Mouse (Mus musculus) inflammation-experienced regulatory T-cells, adult 16 weeks (primary cell): ENCODE results near the gene Shd. TPM values are rescaled to one million over a fixed set of nuclear protein-coding genes. Genes with fewer than 3 reads are reported as not detected.

Source experiments
- polyA plus RNA-seq: library from polyadenylated mRNA; unstranded; fragments of 100-300 nt; shearing (Covaris generic); gene quantifications from one replicate; pipeline ENCODE4 v1.2.1, GENCODE M21; 2017

Shd gene
- polyA plus RNA-seq: not detected

DNA sequence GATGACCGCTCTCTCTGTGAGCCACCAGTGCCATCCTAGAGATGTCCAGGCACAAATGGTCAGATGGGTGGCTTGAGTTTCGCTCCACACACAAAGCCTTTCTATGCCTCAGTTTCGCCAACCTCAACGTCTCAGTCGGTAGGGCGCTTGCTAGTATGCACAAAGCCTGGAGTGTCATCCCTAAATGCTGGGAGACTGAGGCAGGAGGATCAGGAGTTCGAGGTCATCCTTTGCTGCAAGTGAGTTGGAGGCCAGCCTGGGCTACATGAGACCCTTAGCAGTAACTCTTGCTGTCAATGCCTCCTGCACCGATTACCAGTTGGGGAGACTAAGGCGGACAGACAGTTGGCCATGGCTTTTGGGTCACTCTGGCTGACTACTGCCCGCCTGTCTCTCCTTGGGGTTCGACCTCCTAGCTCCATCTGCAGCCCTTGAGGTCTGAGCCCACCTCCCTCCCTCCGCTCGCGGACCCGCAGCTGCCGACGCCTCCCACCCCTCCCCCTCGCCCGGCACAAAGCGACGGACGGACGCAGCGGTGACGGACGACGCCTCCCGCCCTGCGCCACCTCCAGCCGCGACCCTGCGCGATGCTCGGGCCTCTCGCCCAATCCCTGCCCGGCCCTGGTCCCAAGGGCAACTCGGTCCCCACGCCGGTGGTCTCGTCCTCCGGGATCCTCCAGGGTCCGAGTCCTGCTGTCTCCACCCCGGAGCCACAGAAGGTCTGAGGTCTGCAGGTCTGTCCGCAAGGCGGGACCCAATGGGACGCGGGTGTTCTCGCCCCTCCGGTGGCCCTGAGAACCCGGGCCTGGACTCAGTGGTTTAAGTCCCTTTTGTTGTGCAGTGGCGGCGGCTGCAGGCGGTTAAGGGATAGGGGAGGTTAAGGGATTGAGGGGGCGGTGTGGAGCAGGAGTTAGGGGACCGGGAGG, at the start of gene Shd:
Gene Shd (plus strand): TSS at position 502 of the 926 bp plus-strand sequence.

DNA sequence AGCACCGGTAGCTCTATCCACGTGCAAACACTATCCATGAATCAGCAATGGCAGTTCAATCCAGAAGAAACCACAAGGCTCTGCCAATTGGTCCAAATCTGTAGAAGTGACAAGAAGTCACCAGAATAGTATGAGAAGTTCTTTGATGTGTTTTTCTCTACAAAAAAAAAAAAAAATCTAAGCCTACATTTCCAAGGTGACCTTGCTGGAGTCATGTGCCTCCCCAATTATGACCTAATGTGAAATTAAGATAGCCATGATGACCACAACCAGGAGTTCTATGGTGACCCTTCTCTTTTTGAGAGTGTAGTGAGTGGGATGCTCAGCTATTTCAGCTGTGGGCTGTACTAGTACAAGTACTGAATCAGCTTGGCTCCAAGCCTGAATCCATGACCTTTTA, 20.9 kb upstream of the Shd start, which contains the start of gene Zfp119b:
Gene Zfp119b (minus strand): TSS at position 101 of the 400 bp plus-strand sequence.

DNA sequence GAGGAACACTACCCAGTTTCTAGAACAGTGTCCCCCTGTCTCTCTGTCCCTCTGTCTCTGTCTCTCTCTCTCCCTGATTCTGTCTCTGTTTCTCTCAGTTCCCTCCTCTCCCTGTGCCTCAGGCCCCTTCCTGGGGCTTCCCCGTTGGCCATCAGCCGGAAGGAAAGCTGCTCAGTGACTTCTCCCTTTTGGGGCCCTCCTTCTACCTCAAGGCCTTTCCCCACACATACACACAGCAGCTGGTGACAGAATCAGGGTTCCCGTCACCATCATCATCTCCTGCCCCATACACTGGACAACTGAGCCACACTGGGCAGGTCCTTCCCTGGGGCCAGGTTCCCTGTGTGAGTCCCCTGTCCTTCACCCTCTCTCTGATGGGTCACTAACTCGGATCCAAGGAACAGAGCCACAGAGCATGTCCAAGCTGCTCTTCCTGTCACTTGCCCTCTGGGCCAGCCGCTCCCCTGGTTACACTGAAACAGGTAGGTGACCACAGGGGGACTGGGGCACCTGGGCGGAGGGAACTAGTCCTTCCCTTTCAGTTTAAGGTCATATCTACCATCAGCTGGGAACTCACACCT, 17.7 kb upstream of the Shd start, which contains the start of gene Ebi3:
Gene Ebi3 (plus strand): TSS at position 194 of the 581 bp plus-strand sequence.

GRCm38 (mm10) chr17:55958918-55959728, 11.1 kb upstream of the Shd start, which contains the start of gene Yju2:
Yju2 (plus strand) TSS chr17:55959099.

DNA sequence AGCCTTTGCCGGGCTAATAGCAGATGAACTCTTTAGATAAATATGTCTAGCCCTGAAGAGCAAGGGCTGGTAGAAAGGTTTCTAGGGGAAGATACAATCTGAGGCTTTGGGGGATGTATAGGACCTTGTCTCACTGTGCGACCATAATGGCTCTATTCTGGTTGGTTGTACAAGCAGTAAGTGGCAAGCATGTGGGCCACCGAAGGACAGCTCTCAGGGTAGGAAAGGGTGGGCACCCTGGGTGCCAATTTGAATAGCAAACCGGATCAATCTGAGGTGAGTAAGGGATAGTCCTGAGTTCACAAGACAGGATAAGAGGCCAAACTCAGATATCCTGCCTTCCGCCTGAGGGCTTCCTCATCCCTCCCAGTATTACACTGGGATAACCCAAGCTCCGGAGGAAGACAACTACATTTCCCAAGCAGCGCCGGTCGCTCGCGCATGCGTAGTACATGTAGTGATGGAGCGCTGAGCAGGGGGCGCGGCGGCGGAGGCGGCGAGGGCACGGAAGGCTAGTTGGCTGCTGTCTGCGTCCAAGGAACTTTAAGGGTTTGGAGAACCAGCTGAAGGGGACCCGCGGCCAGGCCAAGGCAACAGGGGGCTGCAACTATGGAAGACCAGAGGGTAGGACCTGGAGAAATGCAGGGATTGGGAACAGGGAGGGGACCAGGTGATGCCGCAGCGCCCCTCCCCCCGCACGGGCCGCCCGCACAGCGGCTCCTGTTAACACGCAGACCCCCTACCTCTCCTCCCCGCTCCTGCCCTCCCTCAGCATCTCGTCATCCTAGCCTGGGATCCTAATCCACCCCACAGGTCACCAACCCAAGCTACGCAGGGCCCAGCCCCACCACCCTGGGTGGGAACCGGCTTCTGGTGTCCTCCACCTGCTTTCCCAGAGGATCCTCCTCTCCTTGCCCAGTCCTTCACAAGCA, 16.0 kb downstream of the Shd start, which contains the start of gene Fsd1:
Gene Fsd1 (plus strand): TSS at position 480 of the 932 bp plus-strand sequence.

DNA sequence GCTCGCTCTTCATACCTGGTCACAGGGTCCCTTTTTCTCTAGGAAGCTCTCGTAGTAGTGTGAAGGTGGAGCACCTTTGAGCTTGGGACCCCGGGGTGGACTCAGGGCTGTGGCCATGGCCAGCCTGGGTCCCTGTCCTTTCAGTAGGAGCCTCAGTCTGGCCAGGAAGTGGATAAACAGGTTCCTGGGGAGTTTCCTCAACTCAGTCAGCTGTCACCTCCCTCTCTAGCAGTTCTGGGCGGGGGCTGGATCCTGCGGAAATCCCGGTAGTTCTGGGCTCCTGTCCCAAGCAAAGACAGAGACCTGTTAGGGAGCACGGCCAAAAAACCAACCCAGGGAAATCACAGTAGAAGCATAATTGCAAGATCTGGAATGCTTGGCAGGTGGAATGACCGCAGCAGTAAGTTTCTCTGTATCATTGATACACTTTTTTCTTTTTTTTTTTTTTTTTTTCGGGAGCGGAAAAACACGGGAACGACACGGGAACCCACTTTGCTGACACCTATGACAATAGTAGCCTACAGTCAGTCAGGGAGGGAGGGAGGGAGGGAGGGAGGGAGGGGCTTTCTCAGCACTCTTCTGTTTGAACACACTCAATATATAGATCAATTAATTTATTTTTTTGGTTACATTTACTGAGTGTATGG, 35.3 kb downstream of the Shd start, which contains the start of the genes Stap2 and Mpnd:
Gene Stap2 (minus strand): TSS at position 170 of the 647 bp plus-strand sequence.
Gene Mpnd (plus strand): TSS at position 297 of the 647 bp plus-strand sequence.

Other genes starting within 250 kb of the Shd start
- gene Adgre4, start 220.5 kb upstream of the Shd start, polyA plus RNA-seq: 3.8 TPM
- gene Zfp119a, start 91.5 kb upstream of the Shd start, polyA plus RNA-seq: 32.1 TPM
- 35.2 TPM for gene Zfp959, start 78.4 kb upstream of the Shd start, polyA plus RNA-seq
- gene Zfp119b, start 21.0 kb upstream of the Shd start, polyA plus RNA-seq: 15.8 TPM
- gene Ebi3, start 17.8 kb upstream of the Shd start, polyA plus RNA-seq: 71.8 TPM
- gene Yju2, start 11.4 kb upstream of the Shd start, polyA plus RNA-seq: 38.5 TPM
- not detected for gene Fsd1, start 16.0 kb downstream of the Shd start, polyA plus RNA-seq
- gene Stap2, start 35.1 kb downstream of the Shd start, polyA plus RNA-seq: 0.45 TPM
- gene Mpnd, start 35.2 kb downstream of the Shd start, polyA plus RNA-seq: 50.2 TPM
- gene Sh3gl1, start 66.2 kb downstream of the Shd start, polyA plus RNA-seq: 199 TPM
- gene Chaf1a, start 70.0 kb downstream of the Shd start, polyA plus RNA-seq: 0.71 TPM
- gene Ubxn6, start 104.6 kb downstream of the Shd start, polyA plus RNA-seq: 88.2 TPM
- gene Hdgfl2, start 109.2 kb downstream of the Shd start, polyA plus RNA-seq: 160 TPM
- not detected for gene Plin4, start 139.3 kb downstream of the Shd start, polyA plus RNA-seq
- gene Plin5, start 147.1 kb downstream of the Shd start, polyA plus RNA-seq: not detected
- gene Lrg1, start 151.5 kb downstream of the Shd start, polyA plus RNA-seq: not detected
- not detected for gene Sema6b, start 169.9 kb downstream of the Shd start, polyA plus RNA-seq
- 35.0 TPM for gene Tnfaip8l1, start 192.0 kb downstream of the Shd start, polyA plus RNA-seq
- 61.5 TPM for gene Mydgf, start 213.5 kb downstream of the Shd start, polyA plus RNA-seq
- 45.3 TPM for gene Dpp9, start 248.4 kb downstream of the Shd start, polyA plus RNA-seq